Mouse (Mus musculus): ENCODE measurements around the gene Becn1.
A peak's percentile ranks its signal among the peaks of the same experiment; 100 is the strongest.
"Not testable (repeated sequence)": the region's sequence is repeated elsewhere in the genome, so short reads cannot be mapped to it uniquely, and the experiment has no call there.

Becn1 gene

DNA sequence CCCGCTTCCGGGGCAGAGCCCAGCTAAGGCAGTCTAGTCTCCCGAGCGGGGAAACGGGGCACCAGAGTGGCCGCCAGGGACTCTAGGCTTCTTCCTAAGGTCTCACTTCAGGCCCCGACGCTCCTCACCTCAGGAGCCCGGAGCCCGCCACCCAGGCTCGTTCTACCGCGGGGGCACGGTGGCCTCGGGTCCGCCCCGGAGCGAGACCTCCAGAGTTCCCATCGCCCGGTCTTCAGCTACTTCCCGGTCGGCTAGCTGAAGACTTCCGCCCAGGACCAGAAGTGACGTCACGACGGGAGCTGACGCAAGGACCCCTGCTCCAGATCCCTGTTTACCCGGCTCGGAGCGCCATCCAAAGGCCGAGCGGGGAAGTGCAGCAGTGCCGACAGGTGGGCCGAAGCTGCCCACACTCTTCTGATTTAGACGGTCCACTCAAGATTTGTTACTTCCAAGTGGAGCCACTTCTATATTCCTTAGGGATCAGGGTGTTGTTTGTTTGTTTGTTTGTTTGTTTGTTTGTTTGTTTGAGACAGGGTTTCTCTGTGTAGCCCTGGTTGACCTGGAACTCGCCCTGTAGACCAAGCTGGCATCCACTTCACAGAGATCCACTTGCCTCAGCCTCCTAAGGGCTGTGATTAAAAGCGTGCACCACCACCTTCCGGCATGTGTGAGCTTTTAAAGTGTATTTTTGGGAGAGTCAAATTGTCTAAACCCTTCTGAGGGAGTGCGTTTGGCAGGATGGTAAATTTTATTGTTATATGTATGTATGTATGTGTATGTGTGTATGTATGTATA, at the start of gene Becn1:
Becn1 (minus strand) TSS at position 283 of the 795 bp plus-strand sequence.
- peak; percentile 79 to 89 for DNase-seq

- no peak for DNase-seq
These were observed 49.6 kb upstream of the Becn1 start for GRCm38 (mm10) chr11:101351721-101352111.

DNA sequence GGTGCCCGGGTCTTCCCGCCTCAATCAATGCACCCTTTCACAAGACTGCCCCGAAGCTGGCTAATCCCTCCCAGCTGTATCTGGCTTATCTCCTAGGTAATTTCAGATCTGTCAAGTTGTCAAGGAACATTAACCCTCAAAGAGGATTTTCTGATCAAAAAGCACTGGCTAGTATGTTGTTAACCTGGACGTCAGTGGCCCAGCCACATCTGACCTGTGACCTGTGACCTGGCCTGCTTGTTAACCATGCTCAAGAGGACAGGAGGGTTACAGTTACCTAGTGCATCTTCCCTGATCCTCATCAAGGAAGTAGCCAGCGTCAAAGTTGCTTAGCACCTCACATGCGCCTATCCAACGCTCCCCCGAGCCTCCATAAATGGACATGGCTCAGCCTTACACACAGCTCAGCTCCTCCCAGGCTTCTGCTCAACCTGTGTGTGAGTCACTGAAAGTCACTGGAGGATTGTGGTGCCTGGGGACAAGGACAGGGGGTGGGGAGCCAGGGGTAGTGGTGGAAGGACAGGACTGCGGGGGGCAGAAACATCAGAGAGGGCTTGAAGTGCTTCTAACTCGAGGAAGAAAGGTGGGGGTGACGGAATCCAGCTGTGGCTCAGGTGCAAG, 49.1 kb upstream of the Becn1 start:
- no peak for DNase-seq

DNA sequence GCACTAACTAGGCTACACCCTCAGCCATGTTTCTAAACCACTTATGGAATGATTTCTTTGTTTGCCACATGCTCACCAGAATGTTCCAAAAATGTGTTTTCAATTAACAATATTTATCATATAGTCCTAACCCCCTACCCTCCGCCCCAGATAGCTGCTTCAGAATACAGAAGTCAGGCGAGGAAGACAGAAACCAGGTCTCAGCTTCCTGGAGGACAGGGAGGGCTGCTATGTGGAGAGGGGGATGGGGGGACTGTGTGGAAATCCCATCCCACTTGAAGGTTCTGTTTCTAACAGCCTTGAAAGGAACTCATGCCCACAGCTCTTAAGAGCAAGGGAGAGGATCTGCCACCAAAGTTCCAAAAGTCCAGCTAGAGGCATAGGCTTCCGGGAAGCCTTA, 47.1 kb upstream of the Becn1 start:
- DNase-seq = no peak

DNA sequence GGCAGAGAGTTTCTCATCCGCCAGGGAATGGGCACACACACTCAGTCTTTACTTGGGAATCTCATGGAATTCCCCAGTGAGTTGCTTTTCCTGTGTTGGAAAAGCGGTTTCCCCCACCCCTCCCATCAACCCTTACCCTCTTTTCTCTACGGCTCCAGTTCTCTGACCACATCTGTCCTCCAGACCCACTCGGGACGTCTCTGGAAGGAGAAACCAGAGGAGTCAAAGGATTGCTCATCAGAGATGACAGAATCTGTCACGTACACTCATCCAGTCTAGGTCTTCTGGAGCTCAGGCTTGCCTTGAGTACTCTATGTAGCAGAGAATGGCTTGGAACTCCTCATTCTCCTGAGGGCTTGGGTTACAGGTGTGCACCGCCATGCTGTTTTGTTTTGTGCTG, 46.7 kb upstream of the Becn1 start:
- DNase-seq = no peak

GRCm38 (mm10) chr11:101347083-101347775, 45.1 kb upstream of the Becn1 start:
- DNase-seq = no peak

DNA sequence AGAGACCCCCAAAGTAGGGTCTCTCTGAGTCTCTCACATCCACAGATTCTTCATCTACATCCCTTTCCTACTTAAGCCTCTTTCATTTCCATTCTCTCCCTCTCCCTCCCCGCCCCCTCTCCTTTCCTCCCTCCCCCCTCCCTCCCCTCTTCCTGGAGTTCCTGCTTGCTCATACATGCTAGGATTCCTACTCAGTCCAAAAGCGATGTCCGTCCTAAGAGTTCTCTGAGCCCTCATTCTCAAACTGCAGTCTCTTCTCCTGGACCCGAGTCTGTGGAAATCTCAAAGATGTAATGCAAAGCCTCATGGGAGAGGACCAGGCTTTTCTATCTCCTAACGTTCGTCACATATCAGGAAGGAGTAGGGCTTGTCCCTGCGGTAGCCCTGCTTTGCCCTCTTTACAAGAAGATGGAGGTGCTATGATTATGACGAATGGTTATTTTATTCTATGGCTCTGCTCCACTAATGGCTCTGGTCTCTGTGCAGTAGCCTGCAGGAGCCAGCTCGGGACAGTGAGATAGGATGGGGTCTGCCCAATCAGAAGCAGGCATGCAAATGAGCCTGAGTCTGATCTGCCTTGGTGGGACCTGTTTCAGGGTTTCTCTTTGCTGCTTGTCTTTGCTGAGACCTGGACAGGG, 36.2 kb upstream of the Becn1 start:
- no peak for DNase-seq

- DNase-seq = no peak
These were observed 33.6 kb upstream of the Becn1 start for GRCm38 (mm10) chr11:101335685-101336084.

DNA sequence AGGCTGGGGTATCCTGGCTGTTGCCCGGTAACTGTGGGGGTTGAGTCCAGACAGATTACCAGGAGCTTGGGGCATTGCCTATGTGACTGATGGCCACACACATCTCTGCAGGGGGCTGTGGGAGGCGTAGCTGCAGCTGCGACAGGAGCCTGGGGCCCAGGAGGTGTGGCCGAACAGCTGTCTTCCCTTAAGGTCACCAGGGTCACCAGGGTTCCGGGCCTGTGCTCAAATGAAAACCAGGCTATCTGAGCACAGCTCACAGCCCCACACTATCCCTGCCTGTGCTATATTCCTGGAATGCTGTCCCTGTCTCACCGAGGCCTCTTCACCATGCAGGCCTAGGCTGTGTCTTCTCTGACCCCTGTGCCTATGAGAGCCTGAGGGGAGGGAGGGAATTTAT, 32.4 kb upstream of the Becn1 start:
- DNase-seq = no peak

GRCm38 (mm10) chr11:101334023-101334422, 31.9 kb upstream of the Becn1 start:
- DNase-seq = no peak

DNA sequence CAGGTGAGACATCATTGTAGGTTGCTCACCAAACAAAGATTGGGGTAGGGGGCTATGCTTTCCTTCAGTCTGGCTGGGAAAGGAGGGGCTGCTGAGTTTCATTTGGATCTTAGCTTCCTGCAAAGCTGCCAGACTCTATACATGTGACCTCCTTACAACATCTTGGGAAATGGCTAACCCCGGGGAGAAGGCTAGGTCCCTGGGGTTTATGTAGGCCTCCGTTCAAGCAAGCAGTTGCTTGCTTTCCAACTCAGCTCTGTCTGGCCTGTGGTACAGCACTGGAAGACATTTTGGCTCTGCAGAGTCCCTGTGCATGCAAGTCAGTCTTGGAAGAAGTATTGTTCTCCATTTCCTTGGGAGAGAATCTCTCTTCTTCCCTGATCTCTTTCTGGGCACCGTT, 30.5 kb upstream of the Becn1 start:
- DNase-seq = no peak

DNA sequence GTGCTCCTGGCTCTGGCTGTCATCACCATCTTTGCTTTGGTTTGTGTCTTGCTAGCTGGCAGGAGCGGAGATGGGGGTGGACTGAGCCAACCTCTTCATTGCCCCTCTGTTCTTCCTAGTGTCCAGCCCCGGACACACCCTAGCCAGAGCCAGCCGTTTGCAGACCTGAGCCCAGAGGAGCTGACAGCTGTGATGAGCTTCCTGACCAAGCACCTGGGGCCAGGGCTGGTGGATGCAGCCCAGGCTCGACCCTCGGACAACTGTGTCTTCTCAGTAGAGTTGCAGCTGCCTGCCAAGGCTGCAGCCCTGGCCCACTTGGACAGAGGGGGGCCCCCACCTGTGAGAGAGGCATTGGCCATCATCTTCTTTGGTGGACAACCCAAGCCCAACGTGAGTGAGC, 28.9 kb upstream of the Becn1 start:
- not testable (repeated sequence) for DNase-seq

DNA sequence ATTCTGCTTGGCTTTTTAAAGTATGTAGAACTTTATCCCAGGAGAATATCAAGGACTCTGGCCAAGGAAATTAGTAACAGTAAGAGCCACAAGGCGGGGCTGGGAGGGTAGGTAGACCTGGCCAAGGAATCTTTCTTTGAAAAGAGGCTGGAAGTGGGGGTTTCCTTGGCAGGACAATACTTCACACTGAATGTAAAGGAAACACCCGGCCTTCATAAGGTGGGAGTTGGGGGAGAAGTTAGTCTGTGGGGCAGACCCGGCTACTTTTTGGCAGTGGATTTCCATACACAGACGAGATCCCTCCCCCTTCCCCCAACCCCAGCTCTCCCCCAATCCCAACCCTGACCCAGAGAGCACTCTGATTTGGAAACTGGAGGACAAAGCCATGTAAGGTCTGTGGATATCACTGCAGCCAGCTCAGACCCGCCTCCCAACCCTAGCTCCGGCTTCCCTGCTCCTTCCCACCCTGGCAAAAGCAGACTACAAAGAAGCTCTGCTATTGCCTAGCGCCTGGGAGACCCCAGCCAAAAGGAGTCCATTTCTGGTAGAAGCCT, 28.4 kb upstream of the Becn1 start, which contains the start of gene Aoc3:
Aoc3 (plus strand) TSS at position 235 of the 554 bp plus-strand sequence.
- no peak for DNase-seq

DNA sequence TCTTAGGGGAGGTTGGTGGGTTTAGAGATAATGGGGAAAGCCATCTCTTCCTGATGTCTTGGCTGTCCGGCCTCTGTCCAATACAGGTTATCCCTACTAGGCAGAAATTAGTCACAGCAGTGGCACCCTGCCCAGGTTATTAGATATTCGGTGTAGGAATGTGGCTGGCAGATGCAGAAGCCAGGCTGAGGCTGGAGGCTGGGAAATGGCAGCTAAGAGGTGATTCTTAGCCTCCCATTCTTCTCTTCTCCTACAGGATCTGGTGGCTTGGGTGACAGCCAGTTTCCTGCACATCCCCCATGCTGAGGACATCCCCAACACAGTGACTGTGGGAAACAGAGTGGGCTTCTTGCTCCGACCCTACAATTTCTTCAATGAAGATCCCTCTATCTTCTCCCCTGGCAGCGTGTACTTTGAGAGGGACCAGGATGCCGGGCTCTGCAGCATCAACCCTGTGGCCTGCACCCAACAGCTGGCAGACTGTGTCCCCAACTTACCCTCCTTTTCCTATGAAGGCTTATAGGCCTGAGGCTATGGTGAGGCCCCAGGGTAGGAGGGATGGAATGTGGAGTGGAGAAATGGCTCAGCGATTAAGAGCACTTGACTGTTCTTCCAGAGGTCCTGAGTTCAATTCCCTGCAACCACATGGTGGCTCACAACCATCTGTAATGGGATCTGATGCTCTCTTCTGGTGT, 27.0 kb upstream of the Becn1 start:
- DNase-seq = no peak

- no peak for DNase-seq
These were observed 25.2 kb upstream of the Becn1 start for GRCm38 (mm10) chr11:101327311-101327710.

- DNase-seq = no peak
These were observed 24.1 kb upstream of the Becn1 start for GRCm38 (mm10) chr11:101326147-101326546.

- not testable (repeated sequence) for DNase-seq
These were observed 23.1 kb upstream of the Becn1 start for GRCm38 (mm10) chr11:101325201-101325600.

DNA sequence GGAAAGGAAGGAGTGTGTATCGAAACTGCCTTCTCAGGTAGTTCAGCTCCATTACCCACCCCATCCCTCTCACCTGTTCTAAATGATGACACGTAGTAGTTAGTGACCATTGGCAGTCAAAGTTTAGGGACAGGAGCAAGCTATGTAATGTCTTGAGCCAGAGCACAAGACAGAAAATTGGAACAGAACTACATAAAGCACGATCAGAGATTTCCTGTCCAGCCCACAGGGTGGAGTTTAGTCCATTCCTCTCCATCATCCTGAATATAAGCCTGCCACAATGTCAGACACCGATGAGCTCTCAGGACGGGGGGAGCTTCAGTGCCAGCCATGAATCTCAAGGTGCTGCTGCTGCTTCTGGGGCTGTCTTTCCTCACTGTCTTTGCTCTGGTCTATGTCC, 22.7 kb upstream of the Becn1 start, which contains the start of gene Aoc2:
Aoc2 (plus strand) TSS at position 301 of the 400 bp plus-strand sequence.
- no peak for DNase-seq

DNA sequence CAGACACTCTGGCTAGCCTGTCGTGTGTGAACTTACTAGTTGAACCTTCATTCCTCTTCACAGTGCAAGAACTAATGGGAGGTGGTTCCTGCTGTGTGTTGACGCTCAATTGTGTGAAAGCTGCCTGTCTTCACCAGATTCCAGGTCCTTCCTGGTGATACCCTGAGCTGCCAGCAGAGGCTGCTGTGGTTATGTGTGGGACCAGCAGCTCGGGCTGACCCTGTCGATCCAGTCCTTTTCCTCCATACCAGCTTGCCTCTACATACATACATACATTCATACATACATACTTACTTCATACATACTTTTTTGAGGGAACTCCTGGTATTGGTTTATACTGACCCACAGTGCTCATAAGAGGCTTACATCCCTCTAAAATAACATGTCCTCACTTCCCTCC, 21.5 kb upstream of the Becn1 start:
- peak in 1 of 2 experiments; percentile 47 for DNase-seq

DNA sequence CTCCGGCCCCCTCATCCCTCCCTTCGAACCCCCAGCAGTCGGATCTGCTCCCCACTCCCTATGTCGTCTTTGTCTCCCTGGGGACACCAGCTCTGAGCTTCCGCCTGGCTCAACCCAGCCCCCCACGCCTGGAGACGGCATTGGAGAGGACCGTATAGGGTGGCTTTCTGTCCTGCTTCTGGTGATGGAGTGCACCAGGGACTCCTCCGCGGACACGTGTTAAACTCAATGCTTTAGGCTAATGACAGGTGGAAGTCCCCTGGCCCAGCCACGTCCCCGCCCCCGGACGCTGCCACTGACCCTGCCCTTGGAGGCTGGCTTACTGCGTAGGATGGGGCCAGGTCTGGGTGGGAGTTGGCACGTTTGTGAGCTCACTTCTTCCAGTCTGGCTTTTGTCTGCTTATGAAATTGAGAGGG, 14.4 kb upstream of the Becn1 start:
- DNase-seq = peak in 1 of 2 experiments; percentile 21

GRCm38 (mm10) chr11:101315665-101316500, 13.8 kb upstream of the Becn1 start, which contains the start of gene Psme3:
Gene Psme3, plus strand, starts transcription at chr11:101316213.
- peak; percentile 86 to 91 for DNase-seq

Data from spleen, adult 18-20 months (tissue).